Mouse (Mus musculus): ENCODE results near the gene St7.

DNA sequence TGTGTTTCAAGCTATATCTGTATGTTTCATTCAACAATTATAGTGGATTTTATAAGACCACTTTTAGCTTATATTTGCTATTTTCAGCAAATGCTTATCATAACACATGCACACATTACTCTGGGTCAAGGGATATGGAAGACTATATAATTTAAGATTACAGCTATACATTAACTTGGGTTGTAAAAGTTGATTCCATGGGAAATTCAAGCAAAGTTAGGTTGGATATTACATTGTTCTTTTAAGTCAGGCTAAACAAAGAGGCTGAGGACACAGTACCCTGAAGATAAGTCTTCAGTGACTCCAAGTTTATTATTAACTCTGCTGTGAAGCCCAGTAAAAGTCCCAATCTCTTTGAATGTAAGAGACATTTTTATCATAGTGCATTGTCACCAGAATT, 118.8 kb downstream of the St7 start:
- TF ChIP-seq CTCF (IDR thresholded peaks at IDR 0.05; ENCODE audit: low read depth), result no peak
- TF ChIP-seq EP300 (IDR thresholded peaks at IDR 0.05; ENCODE audit: low read depth), result no peak
